Mouse (Mus musculus) midbrain, embryonic 10.5 days (tissue): ENCODE data around the gene Il17c. TPM values are rescaled to one million over a fixed set of nuclear protein-coding genes. Genes with fewer than 3 reads are reported as not detected.

Experiments
- DNase-seq: peaks from one replicate; pipeline ENCODE4 v3.0.0-alpha.2; 2017; ENCODE audit warnings: low spot score
- H3K27ac ChIP-seq: fragments of 300-500 bp; sonication (generic); replicated peaks from 2 replicates; pipeline ENCODE4 v1.5.1; 2016; ENCODE audit warnings: mild to moderate bottlenecking
- H3K27me3 ChIP-seq: fragments of 300-500 bp; sonication (generic); 2 replicates; pipeline ENCODE4 v1.6.1; 2016; ENCODE audit warnings: low read depth, mild to moderate bottlenecking; ENCODE audit not compliant: poor library complexity, severe bottlenecking
- H3K36me3 ChIP-seq: fragments of 300-500 bp; sonication (generic); 2 replicates; pipeline ENCODE4 v1.6.1; 2016; ENCODE audit warnings: mild to moderate bottlenecking, moderate library complexity
- H3K4me1 ChIP-seq: fragments of 300-500 bp; sonication (generic); 2 replicates; pipeline ENCODE4 v1.6.1; 2016
- H3K4me3 ChIP-seq: fragments of 300-500 bp; sonication (generic); 2 replicates; pipeline ENCODE4 v1.5.1; 2016; ENCODE audit warnings: mild to moderate bottlenecking, moderate library complexity
- H3K9me3 ChIP-seq: fragments of 300-500 bp; sonication (generic); replicated peaks from 2 replicates; pipeline ENCODE4 v1.6.1; 2016; ENCODE audit warnings: mild to moderate bottlenecking
- WGBS: fragments of 180-500 bp; shearing (Covaris S2); methylation state at CpG from one replicate; pipeline ENCODE4 v1.1.7; 2016; 5-methylcytosine and 5-hydroxymethylcytosine counted together
- polyA plus RNA-seq: library from polyadenylated mRNA; unstranded; fragments of >200 nt; fragmentation: Nextera tagmentation; extraction: Ambion mirVana; gene quantifications from 2 replicates; pipeline ENCODE4 v1.2.1, GENCODE M21; 2016

The Il17c gene
- polyA plus RNA-seq, 1 experiment from 2014 or later: not detected

DNA sequence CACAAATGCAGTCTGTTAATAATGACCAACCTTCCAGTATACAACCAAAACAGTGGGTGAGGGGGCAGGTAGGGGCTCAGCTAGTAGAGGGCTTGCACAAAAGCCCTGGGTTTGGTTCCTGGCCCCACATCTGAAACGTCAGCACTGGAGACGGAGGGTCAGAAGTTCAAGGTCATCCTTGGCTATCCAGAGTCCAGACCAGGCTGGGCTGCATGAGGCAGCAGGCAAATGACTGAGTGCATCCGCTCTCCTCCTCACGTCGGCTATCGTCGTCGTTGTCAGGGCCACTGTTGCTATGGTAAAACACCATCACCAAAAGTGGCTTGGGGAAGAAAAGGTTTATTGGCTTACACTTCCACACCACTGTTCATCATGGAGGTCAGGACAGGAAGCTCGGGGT lies 7.5 kb upstream of the Il17c start:
- WGBS: 92% methylated on average over 9 of the region's 9 CpGs
- no peaks in the 10 kb centered on the region for H3K4me1 ChIP-seq
- no peaks in the 10 kb centered on the region for H3K9me3 ChIP-seq
- H3K4me3 ChIP-seq: no peak overlapping the region
- H3K27ac ChIP-seq: no peak overlapping the region
- no peak for DNase-seq
- no peaks in the 10 kb centered on the region for H3K27me3 ChIP-seq
- peaks cover 100% of the 10 kb centered on the region for H3K36me3 ChIP-seq

DNA sequence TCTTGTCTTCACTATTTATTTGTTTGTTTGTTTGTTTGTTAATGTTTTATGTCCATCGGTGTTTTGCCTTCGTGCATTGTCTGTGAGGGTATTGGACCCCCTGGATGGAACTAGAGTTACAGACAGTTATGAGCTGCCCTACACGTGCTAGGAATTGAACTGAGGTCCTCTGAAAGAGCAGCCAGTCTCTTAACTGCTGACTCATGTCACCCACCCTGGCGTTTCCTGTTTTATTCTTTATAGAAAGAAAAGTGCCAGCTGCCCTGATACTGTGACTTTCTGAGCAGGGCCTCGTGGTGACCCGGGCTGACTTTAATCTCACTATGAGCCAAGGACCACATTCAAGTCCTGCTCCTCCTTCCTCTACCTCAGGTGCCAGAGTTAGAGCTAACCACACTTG lies 6.3 kb upstream of the Il17c start:
- H3K27ac ChIP-seq: no peak overlapping the region
- no peak for DNase-seq
- no peaks in the 10 kb centered on the region for H3K9me3 ChIP-seq
- H3K36me3 ChIP-seq: peaks cover 90% of the 10 kb centered on the region
- 94% methylated on average over 6 of the region's 6 CpGs for WGBS
- no peak overlapping the region for H3K4me3 ChIP-seq
- no peaks in the 10 kb centered on the region; the same call in 1 of the 2 replicates for H3K4me1 ChIP-seq
- no peaks in the 10 kb centered on the region for H3K27me3 ChIP-seq

DNA sequence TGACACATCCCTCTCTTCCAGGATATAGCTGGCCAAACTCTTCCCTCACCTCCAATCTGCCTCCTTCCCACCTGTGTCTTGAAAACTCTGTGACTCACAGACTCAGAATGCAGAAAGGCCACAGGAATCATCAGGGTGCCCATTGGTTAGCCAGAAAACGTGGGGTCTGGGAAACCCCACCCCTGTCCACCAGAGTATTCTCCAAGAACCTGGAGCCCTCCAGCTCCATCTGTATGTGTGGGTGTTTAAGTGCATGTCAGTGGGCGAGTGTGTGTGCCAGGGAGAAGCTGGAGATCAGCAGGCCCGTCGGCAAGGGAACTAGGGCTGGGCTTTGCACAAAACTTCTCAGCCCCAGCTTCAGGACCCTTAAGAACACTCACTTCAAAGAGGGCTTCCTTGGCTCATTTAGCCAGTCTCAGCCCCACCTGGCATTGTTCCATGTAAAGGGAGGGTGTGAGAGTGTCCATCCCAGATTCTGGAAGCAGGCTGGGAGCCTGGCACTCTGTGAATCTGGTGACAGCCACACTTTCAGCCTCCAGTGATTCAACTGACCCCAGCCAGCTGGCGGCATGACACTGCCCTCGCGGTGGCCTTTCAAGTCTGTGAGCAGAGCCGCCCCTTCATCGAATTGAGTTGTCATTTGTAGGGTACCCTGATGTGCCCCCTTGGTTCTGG lies 1.8 kb upstream of the Il17c start:
- Histone ChIP-seq H3K27me3 (no peaks in the 10 kb centered on the region), H3K4me3 (no peak overlapping the region), H3K36me3 (peaks cover 50% of the 10 kb centered on the region), H3K4me1 (no peaks in the 10 kb centered on the region; the same call in 1 of the 2 replicates), H3K27ac (no peak overlapping the region), H3K9me3 (no peaks in the 10 kb centered on the region)
- no peak for DNase-seq
- 77% methylated on average over 9 of the region's 9 CpGs for WGBS

DNA sequence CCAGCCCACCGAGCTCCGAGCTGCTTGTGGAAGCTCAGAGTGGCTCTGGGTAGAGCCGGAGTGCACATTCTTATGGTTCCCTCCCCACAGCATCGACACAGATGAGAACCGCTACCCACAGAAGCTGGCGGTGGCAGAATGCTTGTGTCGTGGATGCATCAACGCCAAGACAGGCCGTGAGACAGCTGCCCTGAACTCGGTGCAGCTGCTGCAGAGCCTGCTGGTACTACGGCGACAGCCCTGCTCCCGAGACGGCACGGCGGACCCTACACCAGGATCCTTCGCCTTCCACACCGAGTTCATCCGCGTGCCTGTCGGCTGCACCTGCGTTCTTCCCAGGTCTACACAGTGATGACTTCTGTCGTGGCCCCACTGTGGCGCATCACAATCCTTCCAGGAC lies 1.4 kb downstream of the Il17c start:
- DNase-seq: no peak
- Histone ChIP-seq H3K4me3 (no peak overlapping the region), H3K9me3 (no peaks in the 10 kb centered on the region), H3K36me3 (peaks cover 18% of the 10 kb centered on the region), H3K4me1 (no peaks in the 10 kb centered on the region; the same call in 1 of the 2 replicates), H3K27ac (no peak overlapping the region), H3K27me3 (no peaks in the 10 kb centered on the region)
- 89% methylated on average over 24 of the region's 24 CpGs for WGBS

DNA sequence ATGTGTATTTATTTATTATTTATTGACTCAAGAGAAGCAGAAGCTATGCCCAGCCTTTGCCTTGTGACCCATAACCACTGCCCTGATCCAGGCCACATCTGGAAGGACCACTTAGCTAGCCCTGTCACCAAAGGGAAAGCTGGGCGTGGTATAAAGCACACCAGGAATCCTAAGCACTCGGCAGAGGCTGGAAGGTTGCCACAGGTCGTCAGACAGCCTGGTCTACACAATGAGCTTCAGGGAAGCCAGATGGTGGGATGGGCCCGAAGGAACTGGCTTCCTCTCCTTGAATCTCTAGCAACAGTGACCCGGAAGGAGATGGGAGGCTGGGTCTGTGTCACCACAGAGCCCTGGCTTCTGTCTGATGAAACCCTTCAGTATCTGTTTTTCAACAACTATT lies 1.8 kb downstream of the Il17c start:
- Histone ChIP-seq H3K27ac (no peak overlapping the region), H3K4me3 (no peak overlapping the region), H3K4me1 (no peaks in the 10 kb centered on the region; the same call in 1 of the 2 replicates), H3K27me3 (no peaks in the 10 kb centered on the region), H3K9me3 (no peaks in the 10 kb centered on the region), H3K36me3 (peaks cover 14% of the 10 kb centered on the region)
- no peak for DNase-seq
- WGBS: 63% methylated on average over 5 of the region's 5 CpGs

DNA sequence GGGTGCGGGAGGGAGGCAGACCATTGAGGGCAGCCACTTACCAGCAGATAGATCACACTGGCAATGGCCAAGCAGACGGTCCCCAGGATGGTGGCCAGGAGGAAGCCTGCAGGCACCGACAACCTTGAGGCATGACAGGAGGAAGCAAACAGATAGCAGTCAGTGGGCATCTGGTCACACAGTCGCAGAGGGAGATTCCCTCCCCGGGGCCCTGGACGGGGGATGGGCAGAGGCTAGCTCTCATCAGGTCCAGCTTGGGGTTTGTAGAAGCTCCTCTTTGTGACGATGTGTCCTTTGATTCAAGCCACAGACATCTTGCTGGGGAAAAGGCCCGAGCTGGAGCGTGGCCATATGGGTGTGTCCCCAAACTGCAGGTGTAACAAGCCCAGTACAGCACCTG lies 4.3 kb downstream of the Il17c start:
- H3K9me3 ChIP-seq: no peaks in the 10 kb centered on the region
- 0 out of 2 replicates have a peak, but pooled peaks cover 5% of the 10 kb centered on the region for H3K36me3 ChIP-seq
- 82% methylated on average over 9 of the region's 9 CpGs for WGBS
- H3K27ac ChIP-seq: no peak overlapping the region
- no peak overlapping the region for H3K4me3 ChIP-seq
- H3K4me1 ChIP-seq: peaks cover 3% of the 10 kb centered on the region; the same call in 1 of the 2 replicates
- DNase-seq: no peak
- H3K27me3 ChIP-seq: no peaks in the 10 kb centered on the region

DNA sequence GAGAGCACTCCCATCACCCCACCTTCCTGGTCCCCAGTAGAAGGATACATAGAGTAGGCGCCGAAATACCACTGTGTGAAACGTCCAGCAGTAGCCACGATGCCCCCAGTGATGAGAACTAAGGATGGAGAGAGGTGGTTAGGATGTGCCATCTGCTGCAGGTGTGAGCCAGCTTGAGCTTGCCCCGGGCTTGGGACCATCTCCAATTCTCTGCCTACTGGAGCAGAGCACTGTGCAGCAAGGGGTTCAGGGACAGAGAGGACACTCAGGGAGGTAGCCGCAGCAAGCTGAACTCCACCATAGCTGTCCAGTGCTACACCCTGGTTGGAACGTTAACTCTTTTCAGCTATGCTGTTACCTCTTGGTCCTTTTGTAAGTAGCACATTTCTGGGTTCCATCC lies 5.8 kb downstream of the Il17c start:
- Histone ChIP-seq H3K36me3 (0 out of 2 replicates have a peak, but pooled peaks cover 5% of the 10 kb centered on the region), H3K27ac (no peak overlapping the region), H3K9me3 (no peaks in the 10 kb centered on the region), H3K27me3 (0 out of 2 replicates have a peak, but pooled peaks cover 9% of the 10 kb centered on the region), H3K4me1 (peaks cover 18% of the 10 kb centered on the region), H3K4me3 (no peak overlapping the region)
- no peak for DNase-seq
- 90% methylated on average over 7 of the region's 7 CpGs for WGBS

DNA sequence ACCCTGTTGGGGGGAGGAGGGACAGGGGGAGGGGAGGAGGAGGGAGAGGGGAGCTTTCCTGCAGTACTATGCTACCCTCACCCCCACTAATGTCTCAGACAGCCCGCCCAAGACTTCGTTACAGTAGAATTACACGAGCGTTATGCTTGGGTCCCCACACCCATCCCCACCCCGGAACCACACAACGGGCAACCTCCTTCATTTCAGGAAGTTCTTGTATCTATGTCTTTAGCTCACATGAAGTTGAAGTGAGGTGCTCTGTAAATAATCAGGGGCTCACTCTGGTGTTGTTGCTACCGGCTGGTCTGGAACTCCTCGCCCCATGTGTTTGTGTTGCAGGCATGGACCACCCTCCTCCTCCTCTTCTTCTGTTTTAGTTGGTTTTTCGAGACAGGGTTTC lies 6.3 kb downstream of the Il17c start:
- H3K9me3 ChIP-seq: no peaks in the 10 kb centered on the region
- H3K4me1 ChIP-seq: peaks cover 23% of the 10 kb centered on the region
- H3K36me3 ChIP-seq: 0 out of 2 replicates have a peak, but pooled peaks cover 5% of the 10 kb centered on the region
- WGBS: 86% methylated on average over 9 of the region's 9 CpGs
- H3K4me3 ChIP-seq: no peak overlapping the region
- peaks cover 9% of the 10 kb centered on the region; the same call in 1 of the 2 replicates for H3K27me3 ChIP-seq
- no peak overlapping the region for H3K27ac ChIP-seq
- no peak for DNase-seq

DNA sequence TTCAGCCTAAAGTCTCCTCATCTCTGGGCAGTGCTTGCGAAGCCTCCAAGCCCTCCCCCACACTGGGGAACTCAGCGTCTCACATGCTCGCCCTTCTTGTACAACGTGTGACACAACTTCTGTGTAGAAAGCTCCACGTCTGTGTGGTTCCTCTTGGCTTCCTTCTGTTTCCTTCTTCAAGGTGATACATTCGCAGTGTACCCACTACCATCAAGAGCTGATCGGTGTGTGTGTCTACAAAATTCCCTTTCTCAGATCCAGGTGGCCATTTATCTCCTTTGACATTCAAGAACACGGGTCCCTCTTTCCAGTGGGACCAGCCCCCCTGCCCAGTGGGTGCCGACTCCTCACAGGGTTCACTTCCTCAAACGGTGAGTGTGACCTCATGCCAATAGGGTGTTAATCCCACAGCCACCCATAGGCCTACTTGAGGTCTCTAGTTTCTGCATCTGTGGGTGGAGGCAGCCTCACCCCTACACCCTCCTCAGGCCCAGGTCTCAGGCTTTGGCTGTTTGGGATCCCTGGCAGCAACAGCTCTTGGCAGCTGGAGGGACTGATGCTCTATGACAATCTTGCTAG lies 8.3 kb downstream of the Il17c start:
- Histone ChIP-seq H3K9me3 (no peaks in the 10 kb centered on the region), H3K4me3 (no peak overlapping the region), H3K36me3 (peaks cover 20% of the 10 kb centered on the region), H3K27me3 (peaks cover 9% of the 10 kb centered on the region; the same call in 1 of the 2 replicates), H3K4me1 (peaks cover 28% of the 10 kb centered on the region), H3K27ac (no peak overlapping the region)
- WGBS: 85% methylated on average over 10 of the region's 10 CpGs
- DNase-seq: no peak

DNA sequence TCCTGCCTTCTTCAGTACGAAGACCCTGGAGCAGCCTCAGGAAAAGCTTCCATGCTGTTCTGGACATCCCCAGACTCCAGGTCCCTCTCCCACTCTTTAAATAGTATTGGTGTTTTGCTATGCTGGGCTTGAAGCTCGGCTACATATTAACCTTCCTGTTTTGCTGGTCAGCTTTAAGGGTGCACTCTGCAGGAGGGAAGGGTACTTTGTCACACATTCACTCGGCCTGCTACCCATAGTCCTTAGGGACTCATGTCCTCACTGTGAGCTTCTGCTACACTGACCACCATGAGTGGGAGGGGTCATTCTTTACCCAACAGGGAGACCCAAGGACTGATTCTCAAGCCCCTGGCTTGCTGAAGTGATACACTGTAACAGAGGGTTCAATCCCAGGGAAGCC lies 8.8 kb downstream of the Il17c start:
- DNase-seq: no peak
- H3K27me3 ChIP-seq: peaks cover 9% of the 10 kb centered on the region; the same call in 1 of the 2 replicates
- 84% methylated on average over 3 of the region's 3 CpGs for WGBS

DNA sequence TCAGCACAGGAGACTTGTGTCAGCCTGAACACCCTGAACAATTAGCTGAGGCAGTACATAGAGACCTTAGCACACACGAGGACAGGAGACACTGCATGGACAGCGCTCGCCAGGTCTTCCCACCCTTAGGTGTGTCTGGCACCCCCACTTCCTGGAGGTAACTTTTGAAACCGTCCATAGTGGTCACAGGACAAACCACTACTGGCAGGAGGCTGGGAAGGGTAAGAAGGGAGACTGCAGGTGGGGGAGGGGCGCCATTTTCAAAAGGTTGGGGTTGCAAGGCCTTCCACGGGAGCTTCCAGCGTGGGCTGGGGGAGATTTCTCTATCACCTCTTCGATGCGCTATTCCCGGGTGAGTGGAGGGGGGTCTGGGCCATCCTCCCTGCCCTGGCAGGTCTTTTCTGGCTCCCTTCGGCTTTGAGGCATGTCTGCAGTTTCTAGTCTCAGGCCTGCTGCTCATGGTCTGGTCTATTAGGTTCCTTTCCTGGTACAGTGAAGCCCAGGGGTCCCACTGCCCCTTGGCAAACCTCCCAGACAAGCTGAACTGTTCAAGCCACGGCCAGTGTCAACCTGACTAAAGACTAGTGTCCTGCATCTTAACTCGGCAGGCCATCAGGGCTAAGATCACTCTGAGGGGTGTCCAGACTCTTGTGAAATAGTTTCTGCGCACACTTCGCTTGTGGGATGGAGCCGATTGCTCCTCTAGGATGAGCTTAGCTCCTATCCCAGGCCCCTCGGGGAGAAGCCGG lies 10.0 kb downstream of the Il17c start:
- peaks cover 28% of the 10 kb centered on the region for H3K4me1 ChIP-seq
- H3K4me3 ChIP-seq: peak overlapping the region; percentile 57
- 38% methylated on average over 18 of the region's 18 CpGs for WGBS
- peaks cover 9% of the 10 kb centered on the region; the same call in 1 of the 2 replicates for H3K27me3 ChIP-seq
- H3K27ac ChIP-seq: peak overlapping the region; percentile 79
- H3K36me3 ChIP-seq: peaks cover 37% of the 10 kb centered on the region
- DNase-seq: no peak
- no peaks in the 10 kb centered on the region for H3K9me3 ChIP-seq

More for the DNA sequence above, 8.8 kb downstream of the Il17c start:
- Histone ChIP-seq H3K27ac (no peak overlapping the region), H3K9me3 (no peaks in the 10 kb centered on the region), H3K4me3 (no peak overlapping the region), H3K36me3 (peaks cover 25% of the 10 kb centered on the region), H3K4me1 (peaks cover 28% of the 10 kb centered on the region)

DNA sequence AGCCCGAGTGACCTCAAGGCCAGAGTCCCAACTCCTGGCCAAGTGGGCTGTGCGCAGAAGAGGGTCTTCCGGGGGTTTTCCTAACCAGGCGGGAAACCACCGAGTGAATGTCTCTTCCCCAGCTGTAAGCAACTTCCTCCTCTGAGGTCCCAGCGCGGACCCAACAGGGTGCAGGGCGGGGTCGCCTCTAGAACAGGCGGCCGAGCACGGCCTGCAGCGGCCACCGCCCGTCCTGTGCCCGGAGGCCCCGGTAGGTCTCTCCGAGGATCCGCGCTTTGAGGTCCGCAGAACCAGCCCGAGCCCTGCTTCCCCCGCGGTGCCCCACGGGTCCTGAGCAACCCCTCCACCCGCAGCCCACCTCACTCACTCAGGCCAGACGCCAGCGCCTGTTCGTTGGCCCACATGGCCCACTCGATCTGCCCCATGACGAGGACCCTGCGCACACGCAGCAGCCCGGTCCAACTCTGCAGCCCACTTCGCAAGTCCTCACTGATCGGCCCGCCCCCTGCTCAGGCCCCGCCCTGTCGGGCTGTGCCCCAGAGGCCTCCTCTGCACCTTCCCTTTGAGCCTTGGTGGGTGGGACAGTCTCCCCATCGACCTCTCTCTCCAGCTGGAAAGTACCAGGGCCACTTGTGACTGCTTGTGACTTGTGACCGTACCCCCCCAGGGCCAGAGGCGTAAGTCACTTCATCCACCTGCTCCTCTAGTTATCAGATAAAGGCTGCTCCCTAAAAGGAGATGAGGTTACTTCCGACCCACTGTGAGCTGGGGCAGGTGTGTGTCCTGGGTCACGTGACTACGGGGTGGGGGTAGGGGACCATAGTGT lies 10.8 kb downstream of the Il17c start, which contains the start of gene Cyba:
Cyba (minus strand) TSS at position 488 of the 826 bp plus-strand sequence.
- DNase-seq: peak; percentile 64
- Histone ChIP-seq H3K27me3 (peaks cover 9% of the 10 kb centered on the region; the same call in 1 of the 2 replicates), H3K4me3 (peak within 1 kb of the TSS; percentile 57), H3K4me1 (peaks cover 28% of the 10 kb centered on the region), H3K27ac (peak within 1 kb of the TSS; percentile 79), H3K36me3 (peaks cover 45% of the 10 kb centered on the region), H3K9me3 (no peaks in the 10 kb centered on the region)
- WGBS: 4% methylated on average over 45 of the region's 45 CpGs
